Mouse (Mus musculus) ovary, postnatal 36 days (tissue): ENCODE data around the gene Fank1.
"Not testable (repeated sequence)": the region's sequence is repeated elsewhere in the genome, so short reads cannot be mapped to it uniquely, and the experiment has no call there.

ENCODE experiments used
- DNase-seq: peaks from one replicate; pipeline ENCODE4 v3.0.0; 2022; ENCODE audit warnings: low spot score, mixed read lengths

The Fank1 gene

GRCm38 (mm10) chr7:133839546-133839945 lies 62.9 kb downstream of the Fank1 start:
- no peak for DNase-seq

GRCm38 (mm10) chr7:133842079-133842478 lies 65.4 kb downstream of the Fank1 start:
- DNase-seq = no peak

- no peak for DNase-seq
These were observed 70.5 kb downstream of the Fank1 start for GRCm38 (mm10) chr7:133847175-133847574.

GRCm38 (mm10) chr7:133848180-133848579 lies 71.5 kb downstream of the Fank1 start:
- DNase-seq = no peak

GRCm38 (mm10) chr7:133850735-133851134 lies 74.1 kb downstream of the Fank1 start:
- no peak for DNase-seq

GRCm38 (mm10) chr7:133856278-133856677 lies 79.6 kb downstream of the Fank1 start:
- peak; percentile 59 for DNase-seq

GRCm38 (mm10) chr7:133858506-133858905 lies 81.8 kb downstream of the Fank1 start:
- DNase-seq = no peak

GRCm38 (mm10) chr7:133859548-133859947 lies 82.9 kb downstream of the Fank1 start:
- DNase-seq = no peak

- DNase-seq = peak; percentile 15
These were observed 85.6 kb downstream of the Fank1 start for GRCm38 (mm10) chr7:133862233-133862632.

GRCm38 (mm10) chr7:133862723-133863122 lies 86.1 kb downstream of the Fank1 start:
- no peak for DNase-seq

- no peak for DNase-seq
These were observed 86.5 kb downstream of the Fank1 start for GRCm38 (mm10) chr7:133863151-133863550.

- DNase-seq = no peak
These were observed 87.0 kb downstream of the Fank1 start for GRCm38 (mm10) chr7:133863684-133864083.

GRCm38 (mm10) chr7:133870265-133870664 lies 93.6 kb downstream of the Fank1 start:
- DNase-seq = no peak

GRCm38 (mm10) chr7:133872701-133873100 lies 96.0 kb downstream of the Fank1 start:
- DNase-seq = no peak

GRCm38 (mm10) chr7:133876139-133876538 lies 99.5 kb downstream of the Fank1 start:
- no peak for DNase-seq

GRCm38 (mm10) chr7:133876646-133877342 lies 100.1 kb downstream of the Fank1 start:
- no peak for DNase-seq

- no peak for DNase-seq
These were observed 103.1 kb downstream of the Fank1 start for GRCm38 (mm10) chr7:133879761-133880160.

GRCm38 (mm10) chr7:133884759-133885431 lies 108.2 kb downstream of the Fank1 start:
- DNase-seq = not testable (repeated sequence)

GRCm38 (mm10) chr7:133888926-133889920 lies 112.6 kb downstream of the Fank1 start:
- DNase-seq = no peak

- DNase-seq = no peak
These were observed 113.3 kb downstream of the Fank1 start for GRCm38 (mm10) chr7:133889986-133890385.

GRCm38 (mm10) chr7:133891298-133891697 lies 114.6 kb downstream of the Fank1 start:
- no peak for DNase-seq

GRCm38 (mm10) chr7:133891796-133892195 lies 115.1 kb downstream of the Fank1 start:
- DNase-seq = no peak
